Mouse (Mus musculus) MEL (cell line): Measurements from ENCODE around the gene Cyp2d22. TPM values are rescaled to one million over a fixed set of nuclear protein-coding genes. Genes with fewer than 3 reads are reported as not detected.

Experiments used
- DNase-seq: peaks from one replicate; pipeline ENCODE4 v3.0.0; 2011; ENCODE audit warnings: low read depth, low spot score
- H3K27ac ChIP-seq: 2 replicates; pipeline ENCODE4 v1.5.1; 2012; ENCODE audit warnings: low read depth, mild to moderate bottlenecking, control low read depth, low read length, moderate library complexity; ENCODE audit not compliant: control insufficient read depth
- H3K27me3 ChIP-seq, 2 experiments: fragments of 150-350 bp in 1 of 2; sonication (generic) in 1 of 2; 2 replicates each; pipeline ENCODE4 v1.6.1; 2012; ENCODE audit warnings: low read length in 2 of 2, mild to moderate bottlenecking in 2 of 2, improper control_type of control experiment in 1 of 2, moderate library complexity in 1 of 2; ENCODE audit not compliant: insufficient read depth in 2 of 2, control insufficient read depth in 1 of 2
- H3K36me3 ChIP-seq, 2 experiments: 2 replicates each; pipeline ENCODE4 v1.6.1; 2012 to 2014; ENCODE audit warnings: low read length in 2 of 2, improper control_type of control experiment in 1 of 2, inconsistent platforms in 1 of 2, mild to moderate bottlenecking in 1 of 2; ENCODE audit not compliant: insufficient read depth in 2 of 2, control insufficient read depth in 1 of 2
- H3K4me1 ChIP-seq, 2 experiments: fragments of 150-350 bp in 1 of 2; sonication (generic) in 1 of 2; 2 replicates each; pipeline ENCODE4 v1.6.1; 2012; ENCODE audit warnings: low read length in 2 of 2, improper control_type of control experiment in 1 of 2, mild to moderate bottlenecking in 1 of 2; ENCODE audit not compliant: insufficient read depth in 2 of 2, control insufficient read depth in 1 of 2
- H3K4me3 ChIP-seq, 2 experiments: fragments of 150-350 bp in 1 of 2; sonication (generic) in 1 of 2; 2 replicates each; pipeline ENCODE4 v1.5.1; 2012; ENCODE audit warnings: low read depth in 2 of 2, low read length in 2 of 2, mild to moderate bottlenecking in 2 of 2, moderate library complexity in 2 of 2, control low read depth in 1 of 2, improper control_type of control experiment in 1 of 2; ENCODE audit not compliant: control insufficient read depth in 1 of 2, insufficient read depth in 1 of 2
- H3K79me2 ChIP-seq: 2 replicates; pipeline ENCODE4 v1.6.1; 2012; ENCODE audit warnings: mild to moderate bottlenecking, low read length, moderate library complexity; ENCODE audit not compliant: control insufficient read depth, poor library complexity, insufficient read depth
- H3K9ac ChIP-seq: 2 replicates; pipeline ENCODE4 v1.6.1; 2012; ENCODE audit warnings: low read depth, mild to moderate bottlenecking, control low read depth, low read length, moderate library complexity; ENCODE audit not compliant: control insufficient read depth, poor library complexity, severe bottlenecking
- H3K9me3 ChIP-seq: fragments of 150-350 bp; sonication (generic); replicated peaks from 2 replicates; pipeline ENCODE4 v1.6.1; 2012; ENCODE audit warnings: mild to moderate bottlenecking, low read length, improper control_type of control experiment, moderate library complexity; ENCODE audit not compliant: insufficient read depth
- CHD1 ChIP-seq: IDR thresholded peaks from 2 replicates; pipeline ENCODE4 v1.6.1; 2012; ENCODE audit warnings: low read depth, mild to moderate bottlenecking, inconsistent platforms, low read length, improper control_type of control experiment
- ELF1 ChIP-seq: IDR thresholded peaks from 2 replicates; pipeline ENCODE4 v1.6.1; 2014; ENCODE audit warnings: low read depth, mild to moderate bottlenecking, inconsistent platforms, low read length, improper control_type of control experiment, moderate library complexity
- ETS1 ChIP-seq: IDR thresholded peaks from 2 replicates; pipeline ENCODE4 v1.6.1; 2012; ENCODE audit warnings: low read depth, mild to moderate bottlenecking, inconsistent platforms, low read length, improper control_type of control experiment, moderate library complexity
- GABPA ChIP-seq: IDR thresholded peaks from 2 replicates; pipeline ENCODE4 v1.6.1; 2012; ENCODE audit warnings: low read depth, mild to moderate bottlenecking, inconsistent platforms, low read length, improper control_type of control experiment, moderate library complexity
- HCFC1 ChIP-seq: IDR thresholded peaks from 2 replicates; pipeline ENCODE4 v1.6.1; 2012; ENCODE audit warnings: low read depth, mild to moderate bottlenecking, inconsistent platforms, low read length, improper control_type of control experiment, moderate library complexity
- JUND ChIP-seq: IDR thresholded peaks from 2 replicates; pipeline ENCODE4 v1.6.1; 2011; ENCODE audit warnings: low read depth, mild to moderate bottlenecking, improper control_type of control experiment, low read length
- MAFK ChIP-seq: IDR thresholded peaks from 2 replicates; pipeline ENCODE4 v1.6.1; 2011; ENCODE audit warnings: low read depth, mild to moderate bottlenecking, low read length, improper control_type of control experiment, borderline replicate concordance
- MAX ChIP-seq: IDR thresholded peaks from 2 replicates; pipeline ENCODE4 v1.6.1; 2011; ENCODE audit warnings: low read length, improper control_type of control experiment
- MAZ ChIP-seq: IDR thresholded peaks from 2 replicates; pipeline ENCODE4 v1.6.1; 2012; ENCODE audit warnings: low read depth, mild to moderate bottlenecking, inconsistent platforms, low read length, improper control_type of control experiment
- MXI1 ChIP-seq: IDR thresholded peaks from 2 replicates; pipeline ENCODE4 v1.6.1; 2011; ENCODE audit warnings: mild to moderate bottlenecking, low read depth, low read length, improper control_type of control experiment
- MYC ChIP-seq: IDR thresholded peaks from 2 replicates; pipeline ENCODE4 v1.6.1; 2011; ENCODE audit warnings: low read depth, mild to moderate bottlenecking, low read length, improper control_type of control experiment, moderate library complexity
- NELFE ChIP-seq: IDR thresholded peaks from 2 replicates; pipeline ENCODE4 v1.6.1; 2011; ENCODE audit warnings: low read depth, low read length, improper control_type of control experiment
- NRF1 ChIP-seq: IDR thresholded peaks from 2 replicates; pipeline ENCODE4 v1.6.1; 2014; ENCODE audit warnings: low read depth, mild to moderate bottlenecking, inconsistent platforms, low read length, improper control_type of control experiment, moderate library complexity; ENCODE audit not compliant: poor library complexity, insufficient read depth, severe bottlenecking
- POLR2A ChIP-seq, 2 experiments: IDR thresholded peaks; 2 replicates each; pipeline ENCODE4 v1.6.1; 2011 to 2012; ENCODE audit warnings: low read length in 2 of 2, mild to moderate bottlenecking in 2 of 2, control low read depth in 1 of 2, improper control_type of control experiment in 1 of 2, low read depth in 1 of 2, moderate library complexity in 1 of 2; ENCODE audit not compliant: control insufficient read depth in 1 of 2, insufficient read depth in 1 of 2, poor library complexity in 1 of 2
- POLR2AphosphoS2 ChIP-seq: IDR thresholded peaks from 2 replicates; pipeline ENCODE4 v1.6.1; 2011; ENCODE audit warnings: low read length, improper control_type of control experiment
- POLR2AphosphoS5 ChIP-seq: IDR thresholded peaks from 2 replicates; pipeline ENCODE4 v1.6.1; 2012; ENCODE audit warnings: low read depth, borderline replicate concordance, mild to moderate bottlenecking, inconsistent platforms, low read length, moderate library complexity, mixed read lengths
- RCOR1 ChIP-seq: IDR thresholded peaks from 2 replicates; pipeline ENCODE4 v1.6.1; 2012; ENCODE audit warnings: low read depth, mild to moderate bottlenecking, inconsistent platforms, low read length, improper control_type of control experiment
- TAL1 ChIP-seq: IDR thresholded peaks from 2 replicates; pipeline ENCODE4 v1.6.1; 2012; ENCODE audit warnings: mild to moderate bottlenecking, inconsistent platforms, low read length, moderate library complexity, mixed read lengths
- TBP ChIP-seq: IDR thresholded peaks from 2 replicates; pipeline ENCODE4 v1.8.0; 2011; ENCODE audit warnings: low read depth, low read length, improper control_type of control experiment
- UBTF ChIP-seq: IDR thresholded peaks from 2 replicates; pipeline ENCODE4 v1.6.1; 2012; ENCODE audit warnings: low read depth, mild to moderate bottlenecking, inconsistent platforms, low read length, improper control_type of control experiment, moderate library complexity, borderline replicate concordance; ENCODE audit not compliant: insufficient read depth
- USF1 ChIP-seq: IDR thresholded peaks from 2 replicates; pipeline ENCODE4 v1.6.1; 2014; ENCODE audit warnings: low read depth, mild to moderate bottlenecking, inconsistent platforms, low read length, improper control_type of control experiment, moderate library complexity
- ZKSCAN1 ChIP-seq: IDR thresholded peaks from 2 replicates; pipeline ENCODE4 v1.6.1; 2012; ENCODE audit warnings: low read depth, mild to moderate bottlenecking, inconsistent platforms, low read length, improper control_type of control experiment, moderate library complexity
- ZMIZ1 ChIP-seq: IDR thresholded peaks from 2 replicates; pipeline ENCODE4 v1.6.1; 2012; ENCODE audit warnings: low read depth, mild to moderate bottlenecking, inconsistent platforms, low read length, improper control_type of control experiment, moderate library complexity
- ZNF384 ChIP-seq: IDR thresholded peaks from 2 replicates; pipeline ENCODE4 v1.6.1; 2012; ENCODE audit warnings: low read depth, mild to moderate bottlenecking, inconsistent platforms, low read length, improper control_type of control experiment
- polyA plus RNA-seq, 2 experiments: library from polyadenylated mRNA; stranded (reverse) in 1 of 2; unstranded in 1 of 2; fragments of >175 nt in 1 of 2; fragments of >200 nt in 1 of 2; gene quantifications; 2 replicates each; pipeline versions ENCODE4 v1.2.1 to v1.2.4; 2012; ENCODE audit warnings: low replicate concordance in 2 of 2, low read depth in 1 of 2; ENCODE audit not compliant: insufficient read length in 2 of 2, insufficient read depth in 1 of 2, missing spikeins in 1 of 2
- total RNA-seq: library from RNA; depleted of rRNA; stranded (reverse); fragments of 300-350 nt; gene quantifications from 2 replicates; pipeline ENCODE4 v1.2.3, GENCODE M21; 2012

Cyp2d22 gene
- total and polyA plus RNA-seq, 3 experiments = 0.10 TPM; not detected in 2

GRCm38 (mm10) chr15:82341675-82342542 lies 38.2 kb downstream of the Cyp2d22 start (continued):
- TF ChIP-seq POLR2AphosphoS2 (peak; percentile 94), USF1 (peak; percentile 77), ZMIZ1 (peak; percentile 90), RCOR1 (peak; percentile 92), ZNF384 (peak; percentile 42; the same call in 1 of the 2 replicates), MAFK (peak; percentile 88), GABPA (no peak), JUND (peak; percentile 89), MYC (peak; percentile 99), MAZ (peak; percentile 94), HCFC1 (peak; percentile 75), MAX (peak; percentile 92)

GRCm38 (mm10) chr15:82341036-82341501 lies 39.0 kb downstream of the Cyp2d22 start:
- Histone ChIP-seq H3K4me1 (peaks cover 16 to 50% of the 10 kb centered on the region in 2 experiments), H3K9ac (peak overlapping the region; percentile 94), H3K27ac (peak overlapping the region; percentile 98), H3K79me2 (peaks cover 33% of the 10 kb centered on the region), H3K4me3 (peak overlapping the region; percentile 78 to 79), H3K27me3 (no peaks in the 10 kb centered on the region), H3K9me3 (no peaks in the 10 kb centered on the region), H3K36me3 (peaks cover 0 to 43% of the 10 kb centered on the region in 2 experiments; a peak in 2 of 4 replicates)
- DNase-seq = peak; percentile 76
- TF ChIP-seq ETS1 = 0 out of 2 replicates have a peak, but pooled peaks have one; percentile 9
- TF ChIP-seq CHD1 = no peak; the same call in 1 of the 2 replicates
- no peak for TF ChIP-seq ELF1
- peak; percentile 28; the same call in 1 of the 2 replicates for TF ChIP-seq HCFC1
- TF ChIP-seq ZKSCAN1 = no peak
- no peak for TF ChIP-seq MAX
- TF ChIP-seq TAL1 = no peak
- TF ChIP-seq NRF1 = no peak
- peak; percentile 77 for TF ChIP-seq MAZ
- TF ChIP-seq NELFE = peak; percentile 38; the same call in 1 of the 2 replicates
- no peak for TF ChIP-seq POLR2AphosphoS5
- TF ChIP-seq JUND = no peak
- TF ChIP-seq MXI1 = 0 out of 2 replicates have a peak, but pooled peaks have one; percentile 44
- peak; percentile 85; the same call in 1 of the 2 replicates for TF ChIP-seq UBTF
- 0 out of 2 replicates have a peak, but pooled peaks have one; percentile 6 for TF ChIP-seq TBP
- TF ChIP-seq POLR2A (IDR thresholded peaks at IDR 0.05; ENCODE audit: control insufficient read depth in 1 of 2, insufficient read depth in 1 of 2, low read depth in 1 of 2, low read length in 2 of 2, poor library complexity in 1 of 2) = peak; percentile 8 to 60; a peak in 2 of 4 replicates
